Mouse (Mus musculus): ENCODE measurements around the gene Prss35. TPM values are rescaled to one million over a fixed set of nuclear protein-coding genes. Genes with fewer than 3 reads are reported as not detected.

Prss35 gene
- polyA plus RNA-seq, 1 experiment: 3.8 TPM

DNA sequence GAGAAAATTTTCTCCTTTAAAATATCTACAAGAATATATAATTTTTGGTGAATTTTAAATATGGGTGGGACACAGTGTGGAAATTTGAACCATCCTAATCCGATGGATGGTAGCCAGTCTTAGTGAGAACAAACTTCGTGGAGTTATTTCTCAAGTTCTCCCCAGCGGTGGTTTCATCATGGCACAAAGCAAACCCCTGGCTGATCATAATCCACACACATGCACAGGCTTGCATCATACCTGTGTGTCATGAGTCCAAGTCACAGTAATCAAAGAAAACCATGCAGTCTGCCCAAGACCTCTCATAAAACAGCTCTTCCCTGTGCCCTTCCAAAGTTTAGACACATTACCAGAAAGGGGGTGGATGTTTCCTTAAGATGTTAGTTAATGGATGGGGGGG, 13.6 kb upstream of the Prss35 start:
- H3K36me3 ChIP-seq (ENCODE audit: control insufficient read depth, insufficient read depth, low read length): no peaks in the 10 kb centered on the region
- H3K4me1 ChIP-seq (ENCODE audit: control insufficient read depth, insufficient read depth, low read length): no peaks in the 10 kb centered on the region
- no peak overlapping the region for H3K27ac ChIP-seq (ENCODE audit: control insufficient read depth, insufficient read depth, low read depth, low read length)
- no peak overlapping the region for H3K4me3 ChIP-seq (ENCODE audit: control insufficient read depth, low read depth, low read length)
- TF ChIP-seq CTCF (IDR thresholded peaks at IDR 0.05; ENCODE audit: control insufficient read depth, insufficient read depth, insufficient replicate concordance, low read depth, low read length) (no peak), POLR2A (IDR thresholded peaks at IDR 0.05; ENCODE audit: control insufficient read depth, low read depth, low read length) (no peak)
- H3K27me3 ChIP-seq (ENCODE audit: control insufficient read depth, insufficient read depth, low read length): no peaks in the 10 kb centered on the region

DNA sequence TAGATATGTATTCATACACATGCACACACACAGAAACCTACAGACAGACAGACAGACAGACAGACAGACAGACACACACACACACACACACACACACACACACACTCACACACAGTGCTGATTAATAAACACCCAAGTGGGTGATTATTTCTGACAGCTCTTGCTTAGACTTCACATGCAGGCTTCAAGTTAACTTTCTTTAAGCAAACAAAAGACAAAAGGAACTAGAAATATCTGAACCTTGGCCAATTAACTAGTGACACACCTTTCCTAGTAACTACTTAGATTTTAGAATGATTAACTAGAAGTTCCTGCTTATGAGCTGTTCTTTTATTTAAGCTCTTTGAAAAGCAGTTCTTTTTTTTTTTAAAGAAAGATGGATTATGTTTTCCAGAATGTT, 9.1 kb upstream of the Prss35 start:
- Histone ChIP-seq H3K36me3 (ENCODE audit: control insufficient read depth, insufficient read depth, low read length) (no peaks in the 10 kb centered on the region), H3K4me3 (ENCODE audit: control insufficient read depth, low read depth, low read length) (no peak overlapping the region), H3K27ac (ENCODE audit: control insufficient read depth, insufficient read depth, low read depth, low read length) (no peak overlapping the region), H3K27me3 (ENCODE audit: control insufficient read depth, insufficient read depth, low read length) (no peaks in the 10 kb centered on the region), H3K4me1 (ENCODE audit: control insufficient read depth, insufficient read depth, low read length) (no peaks in the 10 kb centered on the region)
- no peak for TF ChIP-seq POLR2A (IDR thresholded peaks at IDR 0.05; ENCODE audit: control insufficient read depth, low read depth, low read length)
- no peak for TF ChIP-seq CTCF (IDR thresholded peaks at IDR 0.05; ENCODE audit: control insufficient read depth, insufficient read depth, insufficient replicate concordance, low read depth, low read length)

DNA sequence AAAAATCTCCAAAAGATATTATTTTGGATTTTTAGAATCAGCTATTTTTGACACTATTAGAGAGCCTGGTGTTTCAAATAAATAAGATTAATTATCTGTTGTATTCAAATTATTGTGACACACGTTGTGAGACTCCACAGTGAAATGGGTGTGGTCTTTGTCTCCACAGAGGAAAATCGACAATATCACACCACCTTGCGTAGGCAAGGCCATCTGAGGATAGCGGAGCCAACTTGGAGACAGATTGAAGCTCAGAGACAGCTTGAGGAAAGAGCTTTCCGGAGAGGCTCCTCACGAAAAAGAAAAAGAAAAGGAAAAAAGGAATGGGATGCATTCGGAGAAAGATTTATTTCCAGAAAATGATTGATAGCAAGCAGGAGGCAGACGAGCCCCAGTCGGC, 8.7 kb upstream of the Prss35 start:
- Histone ChIP-seq H3K27me3 (ENCODE audit: control insufficient read depth, insufficient read depth, low read length) (no peaks in the 10 kb centered on the region), H3K27ac (ENCODE audit: control insufficient read depth, insufficient read depth, low read depth, low read length) (no peak overlapping the region; the same call in 1 of the 2 replicates), H3K4me3 (ENCODE audit: control insufficient read depth, low read depth, low read length) (no peak overlapping the region), H3K36me3 (ENCODE audit: control insufficient read depth, insufficient read depth, low read length) (no peaks in the 10 kb centered on the region), H3K4me1 (ENCODE audit: control insufficient read depth, insufficient read depth, low read length) (no peaks in the 10 kb centered on the region)
- TF ChIP-seq POLR2A (IDR thresholded peaks at IDR 0.05; ENCODE audit: control insufficient read depth, low read depth, low read length): no peak
- no peak for TF ChIP-seq CTCF (IDR thresholded peaks at IDR 0.05; ENCODE audit: control insufficient read depth, insufficient read depth, insufficient replicate concordance, low read depth, low read length)

DNA sequence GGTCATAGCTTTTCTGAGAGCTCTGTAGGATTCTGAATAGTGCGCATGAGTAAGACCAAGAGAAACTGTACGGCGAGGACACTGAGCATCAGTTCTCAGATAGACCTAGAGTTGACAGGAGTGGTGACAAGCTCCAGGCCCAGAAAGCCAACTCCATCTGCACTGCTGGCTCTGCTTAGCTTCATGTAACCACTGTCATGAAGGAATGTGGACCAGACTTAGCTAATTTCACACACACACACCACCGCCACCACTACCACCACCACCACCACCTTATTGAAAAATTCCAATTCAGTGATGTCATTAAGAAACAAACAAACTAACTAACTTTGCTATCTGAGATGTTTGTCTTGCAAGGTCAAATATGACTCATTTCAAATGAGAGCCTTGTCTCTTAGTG, 6.5 kb upstream of the Prss35 start:
- TF ChIP-seq POLR2A (IDR thresholded peaks at IDR 0.05; ENCODE audit: control insufficient read depth, low read depth, low read length) (no peak), CTCF (IDR thresholded peaks at IDR 0.05; ENCODE audit: control insufficient read depth, insufficient read depth, insufficient replicate concordance, low read depth, low read length) (no peak)
- Histone ChIP-seq H3K27ac (ENCODE audit: control insufficient read depth, insufficient read depth, low read depth, low read length) (no peak overlapping the region), H3K4me3 (ENCODE audit: control insufficient read depth, low read depth, low read length) (no peak overlapping the region), H3K36me3 (ENCODE audit: control insufficient read depth, insufficient read depth, low read length) (no peaks in the 10 kb centered on the region), H3K27me3 (ENCODE audit: control insufficient read depth, insufficient read depth, low read length) (no peaks in the 10 kb centered on the region), H3K4me1 (ENCODE audit: control insufficient read depth, insufficient read depth, low read length) (no peaks in the 10 kb centered on the region)

GRCm38 (mm10) chr9:86738067-86738466, 5.4 kb upstream of the Prss35 start:
- Histone ChIP-seq H3K27me3 (ENCODE audit: control insufficient read depth, insufficient read depth, low read length) (no peaks in the 10 kb centered on the region), H3K27ac (ENCODE audit: control insufficient read depth, insufficient read depth, low read depth, low read length) (no peak overlapping the region), H3K4me1 (ENCODE audit: control insufficient read depth, insufficient read depth, low read length) (peaks cover 3% of the 10 kb centered on the region; the same call in 1 of the 2 replicates), H3K4me3 (ENCODE audit: control insufficient read depth, low read depth, low read length) (no peak overlapping the region), H3K36me3 (ENCODE audit: control insufficient read depth, insufficient read depth, low read length) (no peaks in the 10 kb centered on the region)
- TF ChIP-seq POLR2A (IDR thresholded peaks at IDR 0.05; ENCODE audit: control insufficient read depth, low read depth, low read length): no peak
- no peak for TF ChIP-seq CTCF (IDR thresholded peaks at IDR 0.05; ENCODE audit: control insufficient read depth, insufficient read depth, insufficient replicate concordance, low read depth, low read length)

DNA sequence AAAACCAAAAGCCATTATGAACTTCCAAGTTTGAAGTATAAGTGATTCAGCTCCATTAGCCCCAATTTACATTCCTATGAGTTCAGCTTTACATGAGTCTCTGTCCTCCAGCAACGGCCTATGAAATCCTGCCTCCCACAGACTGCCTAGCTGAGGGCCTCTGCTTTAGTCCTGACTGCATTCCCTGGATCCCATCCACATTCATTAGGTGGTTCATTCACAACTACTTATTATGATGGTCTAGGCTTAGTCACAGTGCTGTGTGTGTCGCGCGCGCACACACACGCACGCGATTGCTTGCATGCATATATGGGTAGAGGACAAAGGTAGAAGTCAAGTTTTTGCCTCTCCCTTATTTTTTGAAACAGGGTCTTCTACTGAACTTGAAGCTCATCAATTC, 4.6 kb upstream of the Prss35 start:
- Histone ChIP-seq H3K4me1 (ENCODE audit: control insufficient read depth, insufficient read depth, low read length) (peaks cover 8% of the 10 kb centered on the region), H3K4me3 (ENCODE audit: control insufficient read depth, low read depth, low read length) (no peak overlapping the region)

GRCm38 (mm10) chr9:86739971-86740370, 3.5 kb upstream of the Prss35 start:
- TF ChIP-seq CTCF (IDR thresholded peaks at IDR 0.05; ENCODE audit: control insufficient read depth, insufficient read depth, insufficient replicate concordance, low read depth, low read length) (no peak), POLR2A (IDR thresholded peaks at IDR 0.05; ENCODE audit: control insufficient read depth, low read depth, low read length) (no peak)
- H3K36me3 ChIP-seq (ENCODE audit: control insufficient read depth, insufficient read depth, low read length): no peaks in the 10 kb centered on the region
- H3K4me3 ChIP-seq (ENCODE audit: control insufficient read depth, low read depth, low read length): no peak overlapping the region
- peaks cover 10% of the 10 kb centered on the region for H3K4me1 ChIP-seq (ENCODE audit: control insufficient read depth, insufficient read depth, low read length)
- H3K27me3 ChIP-seq (ENCODE audit: control insufficient read depth, insufficient read depth, low read length): no peaks in the 10 kb centered on the region
- no peak overlapping the region for H3K27ac ChIP-seq (ENCODE audit: control insufficient read depth, insufficient read depth, low read depth, low read length)

More for the DNA sequence above, 4.6 kb upstream of the Prss35 start:
- no peaks in the 10 kb centered on the region for H3K36me3 ChIP-seq (ENCODE audit: control insufficient read depth, insufficient read depth, low read length)
- H3K27ac ChIP-seq (ENCODE audit: control insufficient read depth, insufficient read depth, low read depth, low read length): no peak overlapping the region
- TF ChIP-seq CTCF (IDR thresholded peaks at IDR 0.05; ENCODE audit: control insufficient read depth, insufficient read depth, insufficient replicate concordance, low read depth, low read length) (no peak), POLR2A (IDR thresholded peaks at IDR 0.05; ENCODE audit: control insufficient read depth, low read depth, low read length) (no peak)
- H3K27me3 ChIP-seq (ENCODE audit: control insufficient read depth, insufficient read depth, low read length): no peaks in the 10 kb centered on the region

DNA sequence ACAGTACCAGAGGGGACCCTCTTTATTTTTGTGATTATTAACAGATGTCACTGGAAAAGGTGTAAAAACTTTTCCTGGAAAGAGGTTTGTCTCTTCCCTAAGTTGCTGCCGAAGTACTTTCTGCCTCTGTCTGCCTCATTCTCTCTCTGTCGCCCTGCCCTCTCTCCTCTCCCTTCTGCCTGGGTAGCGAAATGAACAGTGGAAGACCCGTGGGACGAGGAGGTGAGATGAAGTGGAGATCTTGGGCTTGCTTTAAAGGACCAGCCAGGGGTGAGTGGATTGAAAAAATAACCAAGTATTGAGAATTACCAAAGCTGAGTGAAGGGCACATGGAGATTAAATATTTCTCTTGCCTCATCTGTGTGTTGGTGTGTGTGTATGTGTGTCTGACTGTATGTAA, 592 bp downstream of the Prss35 start:
- Histone ChIP-seq H3K4me1 (ENCODE audit: control insufficient read depth, insufficient read depth, low read length) (peaks cover 10% of the 10 kb centered on the region), H3K27ac (ENCODE audit: control insufficient read depth, insufficient read depth, low read depth, low read length) (peak overlapping the region; percentile 2; the same call in 1 of the 2 replicates), H3K4me3 (ENCODE audit: control insufficient read depth, low read depth, low read length) (peak overlapping the region; percentile 0), H3K27me3 (ENCODE audit: control insufficient read depth, insufficient read depth, low read length) (no peaks in the 10 kb centered on the region), H3K36me3 (ENCODE audit: control insufficient read depth, insufficient read depth, low read length) (no peaks in the 10 kb centered on the region)
- TF ChIP-seq POLR2A (IDR thresholded peaks at IDR 0.05; ENCODE audit: control insufficient read depth, low read depth, low read length) (no peak), CTCF (IDR thresholded peaks at IDR 0.05; ENCODE audit: control insufficient read depth, insufficient read depth, insufficient replicate concordance, low read depth, low read length) (no peak)

Measured in testis, adult 2 months (tissue).